Mouse (Mus musculus) forebrain, embryonic 10.5 days (tissue): ENCODE measurements around the gene Ucn2. TPM values are rescaled to one million over a fixed set of nuclear protein-coding genes. Genes with fewer than 3 reads are reported as not detected.
A peak's percentile ranks its signal among the peaks of the same experiment; 100 is the strongest.

Experiments
- DNase-seq: peaks from one replicate; pipeline ENCODE4 v3.0.0-alpha.2; 2017; ENCODE audit warnings: low spot score; ENCODE audit errors: extremely low spot score
- H3K27ac ChIP-seq: fragments of 300-500 bp; sonication (generic); 2 replicates; pipeline ENCODE4 v1.5.1; 2016; ENCODE audit warnings: mild to moderate bottlenecking
- H3K27me3 ChIP-seq: fragments of 300-500 bp; sonication (generic); 2 replicates; pipeline ENCODE4 v1.6.1; 2016; ENCODE audit warnings: mild to moderate bottlenecking; ENCODE audit not compliant: poor library complexity, severe bottlenecking
- H3K36me3 ChIP-seq: fragments of 300-500 bp; sonication (generic); replicated peaks from 2 replicates; pipeline ENCODE4 v1.6.1; 2016; ENCODE audit warnings: mild to moderate bottlenecking, moderate library complexity
- H3K4me1 ChIP-seq: fragments of 300-500 bp; sonication (generic); 2 replicates; pipeline ENCODE4 v1.6.1; 2016
- H3K4me3 ChIP-seq: fragments of 300-500 bp; sonication (generic); 2 replicates; pipeline ENCODE4 v1.5.1; 2016; ENCODE audit warnings: mild to moderate bottlenecking, moderate library complexity
- H3K9me3 ChIP-seq: fragments of 300-500 bp; sonication (generic); 2 replicates; pipeline ENCODE4 v1.6.1; 2016; ENCODE audit warnings: mild to moderate bottlenecking, moderate library complexity
- whole genome bisulfite sequencing: fragments of 180-500 bp; shearing (Covaris S2); methylation state at CpG from one replicate; pipeline ENCODE4 v1.1.7; 2016; 5-methylcytosine and 5-hydroxymethylcytosine counted together
- polyA plus RNA-seq: library from polyadenylated mRNA; unstranded; fragments of >200 nt; fragmentation: Nextera tagmentation; extraction: Ambion mirVana; gene quantifications from 2 replicates; pipeline ENCODE4 v1.2.1, GENCODE M21; 2016

Gene Ucn2
- not detected in 2 replicates for polyA plus RNA-seq

GRCm38 (mm10) chr9:108985710-108986109 lies at the start of gene Ucn2:
Gene Ucn2 (plus strand): TSS chr9:108986010.
- Histone ChIP-seq H3K4me1 (peaks cover 26% of the 10 kb centered on the region), H3K9me3 (no peaks in the 10 kb centered on the region), H3K27ac (no peak within 1 kb of the TSS), H3K4me3 (no peak within 1 kb of the TSS), H3K36me3 (no peaks in the 10 kb centered on the region), H3K27me3 (no peaks in the 10 kb centered on the region)
- DNase-seq: no peak
- 87% methylated on average over 4 of the region's 4 CpGs for WGBS

GRCm38 (mm10) chr9:108936418-108937364 lies 49.1 kb upstream of the Ucn2 start, which contains the start of gene Uqcrc1:
Gene Uqcrc1 (plus strand): TSS chr9:108936633.
- 1% methylated on average over 58 of the region's 58 CpGs for WGBS
- H3K4me1 ChIP-seq: peaks cover 11% of the 10 kb centered on the region
- H3K27ac ChIP-seq: peak within 1 kb of the TSS; percentile 89
- peak within 1 kb of the TSS; percentile 91 for H3K4me3 ChIP-seq
- H3K36me3 ChIP-seq: peaks cover 38% of the 10 kb centered on the region
- H3K27me3 ChIP-seq: no peaks in the 10 kb centered on the region
- DNase-seq: peak; percentile 92
- no peaks in the 10 kb centered on the region for H3K9me3 ChIP-seq

GRCm38 (mm10) chr9:108945111-108945510 lies 40.7 kb upstream of the Ucn2 start:
- DNase-seq: no peak
- no peaks in the 10 kb centered on the region for H3K9me3 ChIP-seq
- H3K27me3 ChIP-seq: no peaks in the 10 kb centered on the region
- H3K4me3 ChIP-seq: no peak overlapping the region
- H3K27ac ChIP-seq: no peak overlapping the region
- peaks cover 98% of the 10 kb centered on the region for H3K36me3 ChIP-seq
- 89% methylated on average over 9 of the region's 9 CpGs for WGBS
- H3K4me1 ChIP-seq: peaks cover 17% of the 10 kb centered on the region

GRCm38 (mm10) chr9:108945608-108946007 lies 40.2 kb upstream of the Ucn2 start:
- H3K4me1 ChIP-seq: peaks cover 19% of the 10 kb centered on the region
- H3K9me3 ChIP-seq: no peaks in the 10 kb centered on the region
- no peaks in the 10 kb centered on the region for H3K27me3 ChIP-seq
- peaks cover 98% of the 10 kb centered on the region for H3K36me3 ChIP-seq
- no peak for DNase-seq
- no peak overlapping the region for H3K4me3 ChIP-seq
- H3K27ac ChIP-seq: no peak overlapping the region
- 92% methylated on average over 5 of the region's 5 CpGs for WGBS

- DNase-seq: peak; percentile 37
- H3K4me3 ChIP-seq: no peak overlapping the region
- WGBS: 82% methylated on average over 13 of the region's 13 CpGs
Measured at GRCm38 (mm10) chr9:108949231-108949966, 36.4 kb upstream of the Ucn2 start.

GRCm38 (mm10) chr9:108949967-108950728 lies 35.7 kb upstream of the Ucn2 start:
- 87% methylated on average over 9 of the region's 9 CpGs for WGBS

More at GRCm38 (mm10) chr9:108949231-108949966, 36.4 kb upstream of the Ucn2 start:
- Histone ChIP-seq H3K4me1 (peaks cover 38% of the 10 kb centered on the region), H3K27ac (peak overlapping the region; percentile 74; the same call in 1 of the 2 replicates), H3K27me3 (peaks cover 23% of the 10 kb centered on the region), H3K9me3 (no peaks in the 10 kb centered on the region), H3K36me3 (peaks cover 71% of the 10 kb centered on the region)

GRCm38 (mm10) chr9:108953081-108953636 lies 32.7 kb upstream of the Ucn2 start, which contains the start of gene Col7a1:
Gene Col7a1 (plus strand): TSS chr9:108953586.
- DNase-seq: no peak
- peaks cover 33% of the 10 kb centered on the region for H3K36me3 ChIP-seq
- H3K4me3 ChIP-seq: peak within 1 kb of the TSS; percentile 41
- H3K27me3 ChIP-seq: peaks cover 29% of the 10 kb centered on the region
- peak within 1 kb of the TSS; percentile 32; the same call in 1 of the 2 replicates for H3K27ac ChIP-seq
- H3K9me3 ChIP-seq: no peaks in the 10 kb centered on the region
- H3K4me1 ChIP-seq: peaks cover 44% of the 10 kb centered on the region
- 10% methylated on average over 15 of the region's 15 CpGs for WGBS

More at GRCm38 (mm10) chr9:108949967-108950728, 35.7 kb upstream of the Ucn2 start:
- H3K4me3 ChIP-seq: no peak overlapping the region
- peaks cover 29% of the 10 kb centered on the region for H3K27me3 ChIP-seq
- no peak for DNase-seq
- peaks cover 64% of the 10 kb centered on the region for H3K36me3 ChIP-seq
- peaks cover 41% of the 10 kb centered on the region for H3K4me1 ChIP-seq
- no peaks in the 10 kb centered on the region for H3K9me3 ChIP-seq
- peak overlapping the region; percentile 74 for H3K27ac ChIP-seq

GRCm38 (mm10) chr9:108955241-108955640 lies 30.6 kb upstream of the Ucn2 start:
- WGBS: 94% methylated on average over 11 of the region's 11 CpGs
- no peak overlapping the region for H3K27ac ChIP-seq
- H3K9me3 ChIP-seq: no peaks in the 10 kb centered on the region

GRCm38 (mm10) chr9:108955846-108956245 lies 30.0 kb upstream of the Ucn2 start:
- Histone ChIP-seq H3K4me3 (no peak overlapping the region), H3K9me3 (no peaks in the 10 kb centered on the region), H3K27me3 (peaks cover 29% of the 10 kb centered on the region), H3K36me3 (peaks cover 7% of the 10 kb centered on the region), H3K27ac (no peak overlapping the region), H3K4me1 (peaks cover 25% of the 10 kb centered on the region)
- no peak for DNase-seq
- 93% methylated on average over 11 of the region's 11 CpGs for WGBS

More at GRCm38 (mm10) chr9:108955241-108955640, 30.6 kb upstream of the Ucn2 start:
- no peak for DNase-seq
- Histone ChIP-seq H3K4me3 (no peak overlapping the region), H3K36me3 (peaks cover 13% of the 10 kb centered on the region), H3K27me3 (peaks cover 29% of the 10 kb centered on the region), H3K4me1 (peaks cover 27% of the 10 kb centered on the region)

- Histone ChIP-seq H3K27me3 (no peaks in the 10 kb centered on the region), H3K9me3 (no peaks in the 10 kb centered on the region), H3K27ac (no peak overlapping the region), H3K4me3 (no peak overlapping the region), H3K36me3 (no peaks in the 10 kb centered on the region), H3K4me1 (peaks cover 5% of the 10 kb centered on the region; the same call in 1 of the 2 replicates)
- 76% methylated on average over 3 of the region's 3 CpGs for WGBS
- no peak for DNase-seq
Measured at GRCm38 (mm10) chr9:108963577-108963976, 22.2 kb upstream of the Ucn2 start.

GRCm38 (mm10) chr9:108964338-108964737 lies 21.5 kb upstream of the Ucn2 start:
- no peaks in the 10 kb centered on the region for H3K27me3 ChIP-seq
- H3K4me3 ChIP-seq: no peak overlapping the region
- WGBS: 81% methylated on average over 6 of the region's 6 CpGs
- DNase-seq: no peak
- peaks cover 5% of the 10 kb centered on the region; the same call in 1 of the 2 replicates for H3K4me1 ChIP-seq
- no peaks in the 10 kb centered on the region for H3K9me3 ChIP-seq
- no peak overlapping the region for H3K27ac ChIP-seq
- no peaks in the 10 kb centered on the region for H3K36me3 ChIP-seq

GRCm38 (mm10) chr9:108970623-108971022 lies 15.2 kb upstream of the Ucn2 start:
- no peak overlapping the region for H3K4me3 ChIP-seq
- no peaks in the 10 kb centered on the region for H3K36me3 ChIP-seq
- H3K27me3 ChIP-seq: no peaks in the 10 kb centered on the region
- peaks cover 5% of the 10 kb centered on the region; the same call in 1 of the 2 replicates for H3K4me1 ChIP-seq
- no peak overlapping the region for H3K27ac ChIP-seq
- H3K9me3 ChIP-seq: no peaks in the 10 kb centered on the region
- no peak for DNase-seq
- 87% methylated on average over 8 of the region's 8 CpGs for WGBS
